Mouse (Mus musculus) liver, embryonic 11.5 days (tissue): ENCODE data around the gene Adm. TPM values are rescaled to one million over a fixed set of nuclear protein-coding genes. Genes with fewer than 3 reads are reported as not detected.
"Not testable (repeated sequence)": the region's sequence is repeated elsewhere in the genome, so short reads cannot be mapped to it uniquely, and the experiment has no call there.

Experiments
- ATAC-seq: fragments of 200-750 bp; cut with Nextera tagmentation; replicated peaks from 2 replicates; pipeline ENCODE4 v1.8.0; 2017; ENCODE audit warnings: moderate number of reproducible peaks, mild to moderate bottlenecking, moderate TSS enrichment, moderate library complexity; ENCODE audit not compliant: low FRiP score
- DNase-seq: peaks from one replicate; pipeline ENCODE4 v3.0.0-alpha.2; 2017; ENCODE audit warnings: low spot score
- H3K27ac ChIP-seq: fragments of 300-500 bp; sonication (generic); 2 replicates; pipeline ENCODE4 v1.5.1; 2014; ENCODE audit warnings: mild to moderate bottlenecking, low read depth, low read length, control low read depth
- H3K27me3 ChIP-seq: fragments of 300-500 bp; sonication (generic); replicated peaks from 2 replicates; pipeline ENCODE4 v1.6.1; 2014; ENCODE audit warnings: low read length, mixed read lengths; ENCODE audit not compliant: control insufficient read depth, insufficient read depth
- H3K36me3 ChIP-seq: fragments of 300-500 bp; sonication (generic); 2 replicates; pipeline ENCODE4 v1.6.1; 2014; ENCODE audit warnings: mild to moderate bottlenecking, low read length, moderate library complexity, mixed read lengths; ENCODE audit not compliant: control insufficient read depth, insufficient read depth
- H3K4me1 ChIP-seq: fragments of 300-500 bp; sonication (generic); replicated peaks from 2 replicates; pipeline ENCODE4 v1.6.1; 2014; ENCODE audit warnings: low read length, mixed read lengths; ENCODE audit not compliant: control insufficient read depth, insufficient read depth
- H3K4me2 ChIP-seq: fragments of 300-500 bp; sonication (generic); 2 replicates; pipeline ENCODE4 v1.6.1; 2014; ENCODE audit warnings: mild to moderate bottlenecking, control low read depth, moderate library complexity
- H3K4me3 ChIP-seq: fragments of 300-500 bp; sonication (generic); 2 replicates; pipeline ENCODE4 v1.5.1; 2014; ENCODE audit warnings: low read depth, low read length, control low read depth
- H3K9ac ChIP-seq: fragments of 300-500 bp; sonication (generic); 2 replicates; pipeline ENCODE4 v1.6.1; 2014; ENCODE audit warnings: low read depth, low read length, control low read depth
- H3K9me3 ChIP-seq: fragments of 300-500 bp; sonication (generic); 2 replicates; pipeline ENCODE4 v1.6.1; 2016; ENCODE audit warnings: low read length, inconsistent platforms, mixed read lengths; ENCODE audit not compliant: control insufficient read depth
- WGBS: fragments of 180-500 bp; shearing (Covaris S2); extraction: QIAGEN DNeasy Blood & Tissue Kit; methylation state at CpG from one replicate; pipeline ENCODE4 v1.1.7; 2014; 5-methylcytosine and 5-hydroxymethylcytosine counted together
- polyA plus RNA-seq: library from polyadenylated mRNA; unstranded; fragments of >200 nt; fragmentation: Nextera tagmentation; extraction: Ambion mirVana; gene quantifications from 2 replicates; pipeline ENCODE4 v1.2.1, GENCODE M21; 2014

The Adm gene
- 8.8 and 10.6 TPM in 2 replicates for polyA plus RNA-seq

GRCm38 (mm10) chr7:110627486-110628272, at the start of gene Adm:
Gene Adm (plus strand): TSS chr7:110627661.
- 1% methylated on average over 30 of the region's 30 CpGs for WGBS
- Histone ChIP-seq H3K4me2 (peak within 1 kb of the TSS; percentile 68), H3K4me3 (peak within 1 kb of the TSS; percentile 46), H3K36me3 (no peaks in the 10 kb centered on the region), H3K27ac (no peak within 1 kb of the TSS), H3K27me3 (peaks cover 91% of the 10 kb centered on the region), H3K4me1 (peaks cover 4% of the 10 kb centered on the region; the same call in 1 of the 2 replicates), H3K9me3 (no peaks in the 10 kb centered on the region), H3K9ac (no peak within 1 kb of the TSS; the same call in 1 of the 2 replicates)
- ATAC-seq = no peak
- DNase-seq = peak; percentile 70

GRCm38 (mm10) chr7:110583705-110584104, 43.8 kb upstream of the Adm start:
- WGBS = 87% methylated on average over 3 of the region's 3 CpGs
- no peak overlapping the region for H3K27ac ChIP-seq
- no peaks in the 10 kb centered on the region for H3K4me1 ChIP-seq
- no peak overlapping the region for H3K4me2 ChIP-seq
- DNase-seq (no peak), ATAC-seq (no peak)
- no peaks in the 10 kb centered on the region for H3K9me3 ChIP-seq
- H3K9ac ChIP-seq = no peak overlapping the region
- H3K36me3 ChIP-seq = no peaks in the 10 kb centered on the region
- H3K27me3 ChIP-seq = no peaks in the 10 kb centered on the region
- no peak overlapping the region for H3K4me3 ChIP-seq

GRCm38 (mm10) chr7:110584159-110584558, 43.3 kb upstream of the Adm start:
- Histone ChIP-seq H3K27ac (no peak overlapping the region), H3K4me1 (no peaks in the 10 kb centered on the region), H3K36me3 (no peaks in the 10 kb centered on the region), H3K9me3 (no peaks in the 10 kb centered on the region), H3K4me2 (no peak overlapping the region), H3K9ac (no peak overlapping the region), H3K27me3 (no peaks in the 10 kb centered on the region), H3K4me3 (no peak overlapping the region)
- no peak for ATAC-seq
- 58% methylated on average over 2 of the region's 2 CpGs for WGBS
- DNase-seq = no peak

- WGBS = 80% methylated on average over 2 of the region's 2 CpGs
- ATAC-seq = no peak
- Histone ChIP-seq H3K27ac (no peak overlapping the region), H3K4me2 (no peak overlapping the region), H3K9me3 (no peaks in the 10 kb centered on the region), H3K9ac (no peak overlapping the region), H3K36me3 (no peaks in the 10 kb centered on the region), H3K4me3 (no peak overlapping the region), H3K27me3 (no peaks in the 10 kb centered on the region), H3K4me1 (no peaks in the 10 kb centered on the region)
- DNase-seq = no peak
Observed at GRCm38 (mm10) chr7:110585250-110585649, 42.2 kb upstream of the Adm start.

- Histone ChIP-seq H3K9ac (no peak overlapping the region), H3K27ac (no peak overlapping the region), H3K36me3 (no peaks in the 10 kb centered on the region), H3K4me1 (no peaks in the 10 kb centered on the region), H3K9me3 (no peaks in the 10 kb centered on the region), H3K4me3 (no peak overlapping the region), H3K4me2 (no peak overlapping the region), H3K27me3 (no peaks in the 10 kb centered on the region)
- DNase-seq = no peak
- ATAC-seq = no peak
- WGBS = 74% methylated on average over 1 of the region's 1 CpGs
Observed at GRCm38 (mm10) chr7:110587721-110588120, 39.7 kb upstream of the Adm start.

- H3K4me2 ChIP-seq, H3K27ac ChIP-seq, H3K9ac ChIP-seq, H3K36me3 ChIP-seq, DNase-seq, H3K27me3 ChIP-seq, H3K9me3 ChIP-seq, H3K4me3 ChIP-seq, H3K4me1 ChIP-seq, ATAC-seq: not testable (repeated sequence)
- 84% methylated on average over 3 of the region's 3 CpGs for whole genome bisulfite sequencing
Observed at GRCm38 (mm10) chr7:110593991-110594390, 33.5 kb upstream of the Adm start.

GRCm38 (mm10) chr7:110597141-110597540, 30.3 kb upstream of the Adm start:
- no peak for DNase-seq
- ATAC-seq = no peak
- no peaks in the 10 kb centered on the region for H3K27me3 ChIP-seq
- H3K9me3 ChIP-seq = no peaks in the 10 kb centered on the region
- H3K4me2 ChIP-seq = no peak overlapping the region
- H3K4me1 ChIP-seq = no peaks in the 10 kb centered on the region
- WGBS = 96% methylated on average over 1 of the region's 1 CpGs
- H3K27ac ChIP-seq = no peak overlapping the region
- H3K36me3 ChIP-seq = no peaks in the 10 kb centered on the region
- no peak overlapping the region for H3K4me3 ChIP-seq
- no peak overlapping the region for H3K9ac ChIP-seq

GRCm38 (mm10) chr7:110605476-110605875, 22.0 kb upstream of the Adm start:
- Histone ChIP-seq H3K4me1 (no peaks in the 10 kb centered on the region), H3K4me3 (no peak overlapping the region), H3K9me3 (no peaks in the 10 kb centered on the region; the same call in 1 of the 2 replicates), H3K9ac (no peak overlapping the region), H3K4me2 (no peak overlapping the region), H3K27ac (no peak overlapping the region), H3K27me3 (no peaks in the 10 kb centered on the region), H3K36me3 (no peaks in the 10 kb centered on the region)
- 69% methylated on average over 4 of the region's 4 CpGs for WGBS
- no peak for ATAC-seq
- no peak for DNase-seq

- H3K9ac ChIP-seq = no peak overlapping the region
- ATAC-seq = no peak
- no peak for DNase-seq
- H3K27me3 ChIP-seq = no peaks in the 10 kb centered on the region; the same call in 1 of the 2 replicates
- H3K4me2 ChIP-seq = no peak overlapping the region
- H3K4me1 ChIP-seq = no peaks in the 10 kb centered on the region
- no peak overlapping the region for H3K4me3 ChIP-seq
- 100% methylated on average over 1 of the region's 1 CpGs for WGBS
- H3K36me3 ChIP-seq = no peaks in the 10 kb centered on the region
- H3K9me3 ChIP-seq = no peaks in the 10 kb centered on the region; the same call in 1 of the 2 replicates
- no peak overlapping the region for H3K27ac ChIP-seq
Observed at GRCm38 (mm10) chr7:110606906-110607305, 20.6 kb upstream of the Adm start.
